Mouse (Mus musculus) hindbrain, embryonic 13.5 days (tissue): ENCODE measurements around the gene Khdc1a. TPM values are rescaled to one million over a fixed set of nuclear protein-coding genes. Genes with fewer than 3 reads are reported as not detected.
"Not testable (repeated sequence)": the region's sequence is repeated elsewhere in the genome, so short reads cannot be mapped to it uniquely, and the experiment has no call there.

Experiments
- ATAC-seq: fragments of 200-750 bp; cut with Nextera tagmentation; 2 replicates; pipeline ENCODE4 v1.8.0; 2017; ENCODE audit warnings: moderate TSS enrichment; ENCODE audit not compliant: low FRiP score
- H3K27ac ChIP-seq: fragments of 300-500 bp; sonication (generic); 2 replicates; pipeline ENCODE4 v1.5.1; 2015; ENCODE audit warnings: inconsistent platforms, mild to moderate bottlenecking, moderate library complexity
- H3K27me3 ChIP-seq: fragments of 300-500 bp; sonication (generic); 2 replicates; pipeline ENCODE4 v1.6.1; 2015; ENCODE audit warnings: mild to moderate bottlenecking, inconsistent platforms
- H3K36me3 ChIP-seq: fragments of 300-500 bp; sonication (generic); 2 replicates; pipeline ENCODE4 v1.6.1; 2015; ENCODE audit warnings: mild to moderate bottlenecking, inconsistent platforms
- H3K4me1 ChIP-seq: fragments of 300-500 bp; sonication (generic); replicated peaks from 2 replicates; pipeline ENCODE4 v1.6.1; 2015; ENCODE audit warnings: inconsistent platforms
- H3K4me2 ChIP-seq: fragments of 300-500 bp; sonication (generic); 2 replicates; pipeline ENCODE4 v1.6.1; 2015; ENCODE audit warnings: inconsistent platforms, mild to moderate bottlenecking, moderate library complexity
- H3K4me3 ChIP-seq: fragments of 300-500 bp; sonication (generic); 2 replicates; pipeline ENCODE4 v1.5.1; 2015; ENCODE audit warnings: mild to moderate bottlenecking, inconsistent platforms
- H3K9ac ChIP-seq: fragments of 300-500 bp; sonication (generic); 2 replicates; pipeline ENCODE4 v1.6.1; 2015; ENCODE audit warnings: mild to moderate bottlenecking, inconsistent platforms
- H3K9me3 ChIP-seq: fragments of 300-500 bp; sonication (generic); 2 replicates; pipeline ENCODE4 v1.6.1; 2016; ENCODE audit warnings: inconsistent platforms
- WGBS: fragments of 180-500 bp; shearing (Covaris S2); methylation state at CpG from one replicate; pipeline ENCODE4 v1.1.7; 2015; 5-methylcytosine and 5-hydroxymethylcytosine counted together
- polyA plus RNA-seq: library from polyadenylated mRNA; unstranded; fragments of >200 nt; fragmentation: Nextera tagmentation; extraction: Ambion mirVana; gene quantifications from 2 replicates; pipeline ENCODE4 v1.2.1, GENCODE M21; 2015

The Khdc1a gene
- polyA plus RNA-seq, 1 experiment from 2014 or later: not detected

DNA sequence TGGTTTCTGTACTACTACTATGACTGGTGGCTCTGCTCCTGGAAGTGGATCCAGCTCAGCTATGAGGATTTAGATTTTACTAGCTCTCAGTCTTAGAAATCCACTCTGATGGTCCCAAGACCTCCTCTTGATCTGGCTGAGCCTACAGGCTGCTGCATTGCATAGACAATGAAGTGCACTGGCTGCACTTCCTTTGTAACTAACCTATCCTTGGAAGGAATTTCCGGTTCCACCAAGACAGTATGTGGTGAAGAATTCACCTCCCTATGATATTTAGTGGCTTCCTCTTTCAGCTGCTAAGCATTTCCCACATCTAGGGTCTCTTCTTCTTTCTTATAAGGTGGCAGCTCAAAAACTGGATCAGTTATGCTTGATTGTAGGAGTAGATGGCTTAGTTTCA lies 24.8 kb upstream of the Khdc1a start:
- ATAC-seq: no peak
- no peak overlapping the region for H3K4me2 ChIP-seq
- H3K27me3 ChIP-seq: no peaks in the 10 kb centered on the region
- H3K36me3 ChIP-seq: no peaks in the 10 kb centered on the region
- 84% methylated on average over 1 of the region's 1 CpGs for WGBS
- no peak overlapping the region for H3K9ac ChIP-seq
- H3K4me1 ChIP-seq: no peaks in the 10 kb centered on the region
- H3K9me3 ChIP-seq: no peaks in the 10 kb centered on the region
- no peak overlapping the region for H3K4me3 ChIP-seq
- H3K27ac ChIP-seq: no peak overlapping the region

GRCm38 (mm10) chr1:21326733-21327132 lies 22.7 kb upstream of the Khdc1a start:
- WGBS: 97% methylated on average over 7 of the region's 7 CpGs
- Histone ChIP-seq H3K36me3 (no peaks in the 10 kb centered on the region), H3K9ac (no peak overlapping the region), H3K4me1 (no peaks in the 10 kb centered on the region), H3K27ac (no peak overlapping the region), H3K27me3 (no peaks in the 10 kb centered on the region), H3K4me2 (no peak overlapping the region), H3K9me3 (no peaks in the 10 kb centered on the region), H3K4me3 (no peak overlapping the region)
- ATAC-seq: no peak

GRCm38 (mm10) chr1:21331161-21331560 lies 18.3 kb upstream of the Khdc1a start:
- H3K27ac ChIP-seq, H3K27me3 ChIP-seq, H3K36me3 ChIP-seq, H3K4me1 ChIP-seq, ATAC-seq, H3K4me3 ChIP-seq, H3K9me3 ChIP-seq, H3K4me2 ChIP-seq, H3K9ac ChIP-seq: not testable (repeated sequence)

DNA sequence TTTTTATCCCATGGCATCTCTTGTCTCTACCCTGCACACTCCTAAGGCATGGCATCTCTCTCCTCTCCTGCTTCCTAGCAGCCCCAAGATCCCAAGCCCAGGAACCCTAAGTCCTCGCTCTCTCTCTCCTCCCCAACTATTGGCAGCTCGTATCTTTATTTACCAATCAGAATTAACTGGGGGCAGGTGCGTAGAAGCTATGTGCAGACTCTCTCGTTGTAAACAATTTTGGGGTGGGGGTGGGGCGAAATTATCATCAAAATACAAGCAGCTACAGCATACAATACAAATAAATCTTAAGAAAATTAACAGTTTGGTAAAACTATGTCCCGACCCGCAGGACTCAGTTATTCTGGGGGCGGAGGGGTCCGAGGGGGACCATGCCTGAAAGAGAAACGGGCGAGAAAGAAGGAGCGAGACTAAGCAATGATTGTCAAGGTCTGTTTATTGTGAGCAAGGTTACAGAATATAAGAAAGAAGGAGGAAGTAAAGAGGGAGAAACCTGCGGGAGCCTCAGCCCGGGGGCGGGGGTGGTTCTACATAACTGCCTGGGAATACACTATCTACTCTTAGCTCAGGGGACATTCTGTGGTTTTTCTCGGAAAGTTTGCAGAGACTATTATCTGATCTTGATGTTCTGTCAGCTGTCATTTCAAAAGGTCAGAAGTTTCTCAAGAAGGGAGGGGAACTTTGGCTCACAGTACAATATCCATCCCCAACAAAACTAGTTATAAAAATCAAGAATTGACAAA lies 16.0 kb upstream of the Khdc1a start:
- H3K9me3 ChIP-seq: no peaks in the 10 kb centered on the region
- no peak overlapping the region for H3K4me3 ChIP-seq
- no peaks in the 10 kb centered on the region for H3K4me1 ChIP-seq
- no peak overlapping the region for H3K9ac ChIP-seq
- WGBS: 88% methylated on average over 16 of the region's 16 CpGs
- ATAC-seq: no peak
- H3K27me3 ChIP-seq: no peaks in the 10 kb centered on the region
- no peaks in the 10 kb centered on the region for H3K36me3 ChIP-seq
- H3K4me2 ChIP-seq: no peak overlapping the region
- no peak overlapping the region for H3K27ac ChIP-seq

GRCm38 (mm10) chr1:21335836-21336235 lies 13.6 kb upstream of the Khdc1a start:
- H3K27me3 ChIP-seq: no peaks in the 10 kb centered on the region
- no peak for ATAC-seq

DNA sequence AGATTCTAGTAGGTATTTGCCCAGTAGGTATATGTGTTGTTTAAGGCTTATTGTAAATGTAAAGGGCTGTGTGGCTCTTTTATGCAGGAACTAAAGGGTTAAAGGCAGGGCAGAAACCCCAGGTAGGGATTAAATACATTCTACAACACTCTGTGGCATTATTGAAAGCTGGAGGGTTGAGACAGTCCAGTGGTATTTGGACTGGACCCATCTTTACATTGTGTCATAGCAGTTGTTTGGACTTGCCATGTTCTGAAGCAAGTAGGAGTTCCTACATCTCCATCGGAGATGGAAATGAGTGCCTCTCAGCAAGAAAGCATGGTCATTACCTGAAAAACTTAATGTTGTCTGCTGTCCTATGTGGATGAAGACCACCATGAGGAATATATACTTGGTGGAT lies 8.7 kb upstream of the Khdc1a start:
- Histone ChIP-seq H3K9ac (no peak overlapping the region), H3K4me3 (no peak overlapping the region), H3K27ac (no peak overlapping the region), H3K27me3 (no peaks in the 10 kb centered on the region), H3K36me3 (no peaks in the 10 kb centered on the region), H3K9me3 (no peaks in the 10 kb centered on the region), H3K4me2 (no peak overlapping the region), H3K4me1 (no peaks in the 10 kb centered on the region)
- WGBS: 97% methylated on average over 1 of the region's 1 CpGs
- ATAC-seq: no peak

More at GRCm38 (mm10) chr1:21335836-21336235, 13.6 kb upstream of the Khdc1a start:
- H3K36me3 ChIP-seq: no peaks in the 10 kb centered on the region
- no peak overlapping the region for H3K9ac ChIP-seq
- no peaks in the 10 kb centered on the region for H3K4me1 ChIP-seq
- no peak overlapping the region for H3K4me3 ChIP-seq
- H3K4me2 ChIP-seq: no peak overlapping the region
- H3K9me3 ChIP-seq: no peaks in the 10 kb centered on the region
- no peak overlapping the region for H3K27ac ChIP-seq

DNA sequence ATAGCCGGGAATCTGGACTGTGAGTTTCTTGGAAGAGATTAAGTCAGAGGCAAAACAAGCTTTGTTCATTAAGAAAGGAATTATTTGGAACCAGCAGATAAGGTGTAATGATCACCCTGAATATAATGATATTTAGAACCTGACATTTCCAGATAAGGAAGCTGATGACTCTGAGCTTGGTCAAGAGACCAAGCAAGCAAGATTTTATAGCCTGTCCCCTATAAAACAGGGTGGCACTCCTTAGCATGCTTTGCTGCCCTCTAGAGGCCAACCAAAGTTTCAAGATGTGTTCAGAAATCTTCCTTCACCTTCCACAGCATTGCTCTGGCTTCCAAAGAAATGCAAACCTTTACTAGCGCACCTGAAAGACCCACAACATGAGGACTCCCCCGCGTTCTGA lies 5.2 kb upstream of the Khdc1a start:
- WGBS: 58% methylated on average over 4 of the region's 4 CpGs
- H3K4me3 ChIP-seq: no peak overlapping the region
- peak; percentile 81 for ATAC-seq

DNA sequence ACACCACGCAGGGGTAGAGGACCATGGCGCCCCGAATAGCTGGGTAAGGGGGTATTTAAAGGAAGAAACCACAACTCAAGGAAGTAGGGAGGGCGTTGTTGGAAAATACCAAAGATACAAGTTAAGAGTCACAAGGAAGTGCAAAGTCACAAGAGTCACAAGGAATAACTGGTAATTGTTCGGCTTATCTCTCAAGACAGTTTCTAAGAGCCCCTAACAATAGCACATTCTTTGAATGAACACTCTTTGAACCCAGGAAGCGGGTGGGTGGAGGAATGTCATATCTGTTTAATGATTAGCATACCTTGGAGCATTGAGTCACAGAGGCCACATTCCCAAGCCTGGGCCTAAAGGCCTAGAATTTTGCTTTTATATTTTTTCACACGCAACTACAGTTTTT lies 4.7 kb upstream of the Khdc1a start:
- not testable (repeated sequence) for H3K27me3 ChIP-seq, H3K9me3 ChIP-seq, H3K9ac ChIP-seq, H3K4me1 ChIP-seq, H3K36me3 ChIP-seq, H3K4me3 ChIP-seq, H3K27ac ChIP-seq, H3K4me2 ChIP-seq, ATAC-seq
- WGBS: 90% methylated on average over 7 of the region's 7 CpGs

More for the DNA sequence above, 5.2 kb upstream of the Khdc1a start:
- Histone ChIP-seq H3K27me3 (no peaks in the 10 kb centered on the region), H3K4me1 (no peaks in the 10 kb centered on the region), H3K36me3 (no peaks in the 10 kb centered on the region), H3K4me2 (no peak overlapping the region), H3K9me3 (no peaks in the 10 kb centered on the region), H3K9ac (no peak overlapping the region), H3K27ac (no peak overlapping the region)

DNA sequence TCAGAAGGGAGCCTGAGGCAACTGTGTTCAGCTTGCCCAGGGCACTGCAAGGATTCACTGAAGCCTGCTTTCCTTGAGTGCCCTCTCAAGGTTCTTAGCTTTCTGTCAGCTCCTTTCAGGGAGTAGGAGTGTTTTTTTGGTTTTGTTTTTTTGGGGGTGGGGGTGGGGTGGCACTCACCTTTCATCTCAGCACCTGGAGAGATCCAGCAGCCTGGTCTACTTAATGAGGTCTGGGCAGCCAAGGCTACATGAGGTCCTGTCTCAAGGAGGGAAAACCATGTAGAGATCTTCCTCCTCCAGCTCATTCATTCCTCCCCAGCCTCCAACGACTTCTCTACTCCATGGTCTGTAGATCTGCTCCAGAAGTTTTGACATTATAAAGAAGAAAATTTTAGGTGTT lies 18.6 kb downstream of the Khdc1a start, which contains the start of gene Khdc1c:
Gene Khdc1c (plus strand): TSS at position 301 of the 400 bp plus-strand sequence.
- H3K4me3 ChIP-seq, H3K27me3 ChIP-seq, ATAC-seq, H3K27ac ChIP-seq, H3K4me2 ChIP-seq, H3K4me1 ChIP-seq, H3K36me3 ChIP-seq, H3K9ac ChIP-seq, H3K9me3 ChIP-seq: not testable (repeated sequence)
- WGBS: 64% methylated on average over 1 of the region's 1 CpGs

DNA sequence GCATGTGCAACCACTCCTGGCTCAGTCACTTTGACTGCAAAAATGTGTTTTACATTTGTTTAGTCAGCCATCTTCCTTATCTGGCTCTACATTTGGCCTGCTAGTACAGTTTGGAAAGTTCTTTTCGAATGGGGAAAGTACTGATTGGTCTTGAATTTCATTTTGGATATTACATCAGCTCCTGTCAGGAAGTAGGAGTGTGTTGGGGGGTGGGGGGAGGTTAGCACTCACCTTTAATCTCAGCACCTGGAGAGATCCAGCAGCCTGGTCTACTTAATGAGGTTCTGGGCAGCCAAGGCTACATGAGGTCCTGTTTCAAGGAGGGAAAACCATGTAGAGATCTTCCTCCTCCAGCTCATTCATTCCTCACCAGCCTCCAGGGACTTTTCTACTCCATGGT lies 33.8 kb downstream of the Khdc1a start, which contains the start of gene Khdc1b:
Gene Khdc1b (plus strand): TSS at position 301 of the 400 bp plus-strand sequence.
- H3K4me3 ChIP-seq: no peak within 1 kb of the TSS
- H3K9me3 ChIP-seq: no peaks in the 10 kb centered on the region
- no peak within 1 kb of the TSS for H3K27ac ChIP-seq
- no peak within 1 kb of the TSS for H3K9ac ChIP-seq
- 97% methylated on average over 1 of the region's 1 CpGs for WGBS
- H3K4me1 ChIP-seq: no peaks in the 10 kb centered on the region
- H3K27me3 ChIP-seq: no peaks in the 10 kb centered on the region
- no peaks in the 10 kb centered on the region for H3K36me3 ChIP-seq
- ATAC-seq: no peak
- no peak within 1 kb of the TSS for H3K4me2 ChIP-seq

- Histone ChIP-seq H3K9me3 (no peaks in the 10 kb centered on the region), H3K36me3 (no peaks in the 10 kb centered on the region), H3K4me3 (no peak overlapping the region), H3K4me1 (no peaks in the 10 kb centered on the region), H3K9ac (no peak overlapping the region), H3K27me3 (no peaks in the 10 kb centered on the region), H3K4me2 (no peak overlapping the region), H3K27ac (no peak overlapping the region)
- WGBS: 84% methylated on average over 6 of the region's 6 CpGs
- no peak for ATAC-seq
Observed at GRCm38 (mm10) chr1:21391138-21391671, 41.8 kb downstream of the Khdc1a start.
